12 mouse cellular contexts compared by ENCODE assay signal in genomic region chr14:54616226-54616825, GRCm38 (mm10). TPM values are rescaled to one million over a fixed set of nuclear protein-coding genes. Genes with fewer than 3 reads are reported as not detected.
DNase-seq lines count a peak whose midpoint lies in the region; ATAC-seq lines count a peak whose summit lies in the region.
"Had no signal": no experiment of that assay in that cellular context is flagged by ENCODE, and none has a peak within 500 bp of the region (broad histone marks: within the 10 kb centered on the region; RNA-seq: fewer than 3 reads in every experiment).

No protein-coding gene starts in this region.

- H3K4me1 ChIP-seq in intestine, embryonic 14.5 days (replicated peaks; ENCODE audit: control insufficient read depth, insufficient read depth, low read length): peaks cover 5% of the 10 kb centered on the region; the same call in 1 of the 2 replicates
- H3K4me1 ChIP-seq in intestine, embryonic 15.5 days (replicated peaks): peaks cover 8% of the 10 kb centered on the region; the same call in 1 of the 2 replicates
- H3K4me1 ChIP-seq in forebrain, embryonic 15.5 days: peaks cover 18% of the 10 kb centered on the region
- H3K4me1 ChIP-seq in megakaryocyte, embryonic 14.5 days: peaks cover 23% of the 10 kb centered on the region

- H3K27me3 ChIP-seq in intestine, embryonic 14.5 days (replicated peaks; ENCODE audit: control insufficient read depth, insufficient read depth, low read length): no peaks in the 10 kb centered on the region
- H3K27me3 ChIP-seq in intestine, embryonic 15.5 days (replicated peaks): no peaks in the 10 kb centered on the region
- H3K27me3 ChIP-seq in forebrain, embryonic 15.5 days: no peaks in the 10 kb centered on the region
- H3K27me3 ChIP-seq in megakaryocyte, embryonic 14.5 days (replicated peaks): peaks cover 2% of the 10 kb centered on the region

- no peak for DNase-seq in intestine, embryonic 14.5 days (ENCODE audit: low spot score)
- peak; percentile 14 for DNase-seq in adipocyte (ENCODE audit: low spot score)
- no peak for DNase-seq in retina, embryonic 14.5 days (ENCODE audit: low spot score)
- DNase-seq in frontal cortex, postnatal 14 days (ENCODE audit: low spot score in 2 of 2): no peak

- H3K4me2 ChIP-seq in intestine, embryonic 14.5 days (ENCODE audit: low read length): peak overlapping the region; percentile 68
- H3K4me2 ChIP-seq in intestine, embryonic 15.5 days (replicated peaks): no peak overlapping the region
- H3K4me2 ChIP-seq in forebrain, embryonic 15.5 days (replicated peaks): peak overlapping the region; percentile 75; the same call in 1 of the 2 replicates

- H3K4me3 ChIP-seq in intestine, embryonic 14.5 days (ENCODE audit: low read depth, low read length): no peak overlapping the region
- no peak overlapping the region for H3K4me3 ChIP-seq in intestine, embryonic 15.5 days (replicated peaks)
- peak overlapping the region; percentile 91; the same call in 1 of the 2 replicates for H3K4me3 ChIP-seq in forebrain, embryonic 15.5 days
- H3K4me3 ChIP-seq in megakaryocyte, embryonic 14.5 days (replicated peaks): peak overlapping the region; percentile 67

- no peaks in the 10 kb centered on the region for H3K9me3 ChIP-seq in intestine, embryonic 14.5 days (ENCODE audit: control insufficient read depth, low read length)
- H3K9me3 ChIP-seq in intestine, embryonic 15.5 days: no peaks in the 10 kb centered on the region
- no peaks in the 10 kb centered on the region for H3K9me3 ChIP-seq in forebrain, embryonic 15.5 days
- H3K9me3 ChIP-seq in megakaryocyte, embryonic 14.5 days: no peaks in the 10 kb centered on the region

- no peak overlapping the region for H3K9ac ChIP-seq in intestine, embryonic 14.5 days (ENCODE audit: low read length)
- H3K9ac ChIP-seq in intestine, embryonic 15.5 days: no peak overlapping the region
- H3K9ac ChIP-seq in forebrain, embryonic 15.5 days (replicated peaks): no peak overlapping the region

- 93% methylated on average over 16 of the region's 16 CpGs for WGBS in intestine, embryonic 14.5 days
- WGBS in intestine, embryonic 15.5 days: 94% methylated on average over 16 of the region's 16 CpGs
- WGBS in forebrain, embryonic 15.5 days: 93% methylated on average over 16 of the region's 16 CpGs

- H3K36me3 ChIP-seq in intestine, embryonic 14.5 days (ENCODE audit: control insufficient read depth, insufficient read depth, low read length): peaks cover 44% of the 10 kb centered on the region
- peaks cover 24% of the 10 kb centered on the region for H3K36me3 ChIP-seq in intestine, embryonic 15.5 days
- peaks cover 19% of the 10 kb centered on the region for H3K36me3 ChIP-seq in forebrain, embryonic 15.5 days
- peaks cover 43% of the 10 kb centered on the region for H3K36me3 ChIP-seq in megakaryocyte, embryonic 14.5 days (replicated peaks; ENCODE audit: low read length)

- H3K27ac ChIP-seq in intestine, embryonic 14.5 days (ENCODE audit: low read depth): no peak overlapping the region
- H3K27ac ChIP-seq in intestine, embryonic 15.5 days: no peak overlapping the region
- no peak overlapping the region for H3K27ac ChIP-seq in forebrain, embryonic 15.5 days (replicated peaks)

- ATAC-seq in intestine, embryonic 14.5 days (replicated peaks; ENCODE audit: low FRiP score, low TSS enrichment, low read depth): no peak
- ATAC-seq in intestine, embryonic 15.5 days: no peak
- no peak for ATAC-seq in forebrain, embryonic 15.5 days (replicated peaks)

RNA-seq across cellular contexts. Expression of gene Psmb5, which starts 1.5 kb away (rescaled TPM):
- polyA plus RNA-seq in intestine, embryonic 14.5 days (2014; fragmentation: Nextera tagmentation; extraction: Ambion mirVana): 395 and 412 TPM in 2 replicates
- polyA plus RNA-seq in intestine, embryonic 15.5 days (2015; fragmentation: Nextera tagmentation; extraction: Ambion mirVana): 360 and 408 TPM in 2 replicates
- 430 and 444 TPM in 2 replicates for polyA plus RNA-seq in forebrain, embryonic 15.5 days (2015; fragmentation: Nextera tagmentation; extraction: Ambion mirVana)
- 120 and 327 TPM in 2 replicates for polyA plus RNA-seq in megakaryocyte, embryonic 14.5 days (2012; ENCODE audit: insufficient read depth, low replicate concordance)

RNA-seq across cellular contexts. Expression of gene Psmb11, which starts 4.9 kb away (rescaled TPM):
- not detected in 2 replicates for polyA plus RNA-seq in intestine, embryonic 14.5 days (2014; fragmentation: Nextera tagmentation; extraction: Ambion mirVana)
- polyA plus RNA-seq in intestine, embryonic 15.5 days (2015; fragmentation: Nextera tagmentation; extraction: Ambion mirVana): not detected in 2 replicates
- 0.15 TPM in 1 of 2 replicates, not detected in the other for polyA plus RNA-seq in forebrain, embryonic 15.5 days (2015; fragmentation: Nextera tagmentation; extraction: Ambion mirVana)
- polyA plus RNA-seq in megakaryocyte, embryonic 14.5 days (2012; ENCODE audit: insufficient read depth, low replicate concordance): not detected in 2 replicates
- polyA plus RNA-seq: large intestine, adult 2 months had no signal

RNA-seq across cellular contexts. Expression of gene 4931414P19Rik, which starts 10.5 kb away (rescaled TPM):
- polyA plus RNA-seq in intestine, embryonic 14.5 days (2014; fragmentation: Nextera tagmentation; extraction: Ambion mirVana): 6.6 and 7.1 TPM in 2 replicates
- polyA plus RNA-seq in intestine, embryonic 15.5 days (2015; fragmentation: Nextera tagmentation; extraction: Ambion mirVana): 6.0 and 8.2 TPM in 2 replicates
- polyA plus RNA-seq in forebrain, embryonic 15.5 days (2015; fragmentation: Nextera tagmentation; extraction: Ambion mirVana): 8.0 and 8.9 TPM in 2 replicates
- polyA plus RNA-seq in megakaryocyte, embryonic 14.5 days (2012; ENCODE audit: insufficient read depth, low replicate concordance): 13.3 and 53.7 TPM in 2 replicates

RNA-seq across cellular contexts. Expression of gene Gm17606, which starts 24.4 kb away (rescaled TPM):
- polyA plus RNA-seq in intestine, embryonic 14.5 days (2014; fragmentation: Nextera tagmentation; extraction: Ambion mirVana): not detected in 2 replicates
- not detected in 2 replicates for polyA plus RNA-seq in intestine, embryonic 15.5 days (2015; fragmentation: Nextera tagmentation; extraction: Ambion mirVana)
- polyA plus RNA-seq in forebrain, embryonic 15.5 days (2015; fragmentation: Nextera tagmentation; extraction: Ambion mirVana): not detected in 2 replicates
- polyA plus RNA-seq in megakaryocyte, embryonic 14.5 days (2012; ENCODE audit: insufficient read depth, low replicate concordance): not detected in 2 replicates
- polyA plus RNA-seq: cortical plate, adult 2 months; large intestine, adult 2 months; limb, embryonic 11.5 days; neural tube, embryonic 11.5 days; thymus, postnatal 0 days had no signal

RNA-seq across cellular contexts. Expression of gene Cdh24, which starts 24.8 kb away (rescaled TPM):
- polyA plus RNA-seq in intestine, embryonic 14.5 days (2014; fragmentation: Nextera tagmentation; extraction: Ambion mirVana): 4.0 and 4.9 TPM in 2 replicates
- polyA plus RNA-seq in intestine, embryonic 15.5 days (2015; fragmentation: Nextera tagmentation; extraction: Ambion mirVana): 2.8 and 3.0 TPM in 2 replicates
- polyA plus RNA-seq in forebrain, embryonic 15.5 days (2015; fragmentation: Nextera tagmentation; extraction: Ambion mirVana): 7.6 and 8.6 TPM in 2 replicates
- 2.7 and 5.5 TPM in 2 replicates for polyA plus RNA-seq in megakaryocyte, embryonic 14.5 days (2012; ENCODE audit: insufficient read depth, low replicate concordance)

Comparison
In these comparisons a context has a peak if more than half of its experiments do, and no peak if none do; other contexts are left out.
1. H3K4me3 ChIP-seq: peak in forebrain, embryonic 15.5 days (single experiment) and megakaryocyte, embryonic 14.5 days (single experiment); none in intestine, embryonic 14.5 days (single experiment) and intestine, embryonic 15.5 days (single experiment).